Comparison of ENCODE assay signal across 19 mouse cellular contexts in the genomic region with DNA sequence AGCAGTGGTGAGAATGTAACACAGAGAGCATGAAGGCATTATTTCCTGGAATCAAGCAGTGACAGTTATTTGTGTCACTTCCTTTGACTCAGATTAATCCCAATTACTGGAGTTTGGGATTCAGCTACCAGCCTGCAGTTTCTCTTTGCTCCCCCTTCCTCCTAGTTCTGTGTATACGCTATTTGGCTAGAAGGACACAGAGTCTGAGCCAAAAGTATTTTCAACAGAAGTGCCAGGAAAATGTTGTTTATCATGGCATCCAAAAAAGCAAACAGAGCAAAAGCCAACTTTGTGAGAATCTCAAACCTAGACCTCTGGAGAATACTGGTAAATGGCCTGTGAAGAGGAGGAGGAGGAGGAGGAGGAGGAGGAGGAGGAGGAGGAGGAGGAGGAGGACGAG.
"Had no signal": no experiment of that assay in that cellular context is flagged by ENCODE, and none has a peak within 500 bp of the region (broad histone marks: within the 10 kb centered on the region; RNA-seq: fewer than 3 reads in every experiment).

No protein-coding gene starts in this region.

- H3K36me3 ChIP-seq: liver, embryonic 15.5 days; lung, embryonic 15.5 days; midbrain, embryonic 10.5 days; midbrain, embryonic 12.5 days; neural tube, embryonic 13.5 days; neural tube, embryonic 15.5 days; stomach, embryonic 15.5 days had no signal

- DNase-seq: lung, adult 18-20 months; lung, postnatal 14 days; lung, postnatal 36 days; midbrain, embryonic 14.5 days; right cerebral cortex, postnatal 14 days; thymus, adult 2 months; thymus, postnatal 25 days; thymus, postnatal 4 days had no signal

- ATAC-seq: lung, postnatal 0 days; midbrain, embryonic 16.5 days had no signal

- H3K27me3 ChIP-seq: liver, embryonic 15.5 days; lung, embryonic 15.5 days; midbrain, embryonic 12.5 days; neural tube, embryonic 13.5 days; neural tube, embryonic 15.5 days; stomach, embryonic 15.5 days had no signal

- H3K4me2 ChIP-seq: liver, embryonic 15.5 days; lung, embryonic 15.5 days; midbrain, embryonic 12.5 days; neural tube, embryonic 13.5 days; neural tube, embryonic 15.5 days; stomach, embryonic 15.5 days had no signal

- H3K27ac ChIP-seq: liver, embryonic 15.5 days; lung, embryonic 15.5 days; midbrain, embryonic 10.5 days; midbrain, embryonic 12.5 days; neural tube, embryonic 13.5 days; neural tube, embryonic 15.5 days; stomach, embryonic 15.5 days; stomach, postnatal 0 days had no signal

- H3K4me1 ChIP-seq: liver, embryonic 15.5 days; lung, embryonic 15.5 days; midbrain, embryonic 10.5 days; midbrain, embryonic 12.5 days; neural tube, embryonic 13.5 days; neural tube, embryonic 15.5 days; stomach, embryonic 15.5 days had no signal

- H3K4me3 ChIP-seq: liver, embryonic 15.5 days; lung, embryonic 15.5 days; midbrain, embryonic 10.5 days; midbrain, embryonic 12.5 days; myocyte; neural tube, embryonic 13.5 days; neural tube, embryonic 15.5 days; stomach, embryonic 15.5 days had no signal

- H3K9me3 ChIP-seq: liver, embryonic 15.5 days; lung, embryonic 15.5 days; midbrain, embryonic 10.5 days; midbrain, embryonic 12.5 days; neural tube, embryonic 13.5 days; neural tube, embryonic 15.5 days; stomach, embryonic 15.5 days had no signal

- H3K9ac ChIP-seq: liver, embryonic 15.5 days; lung, embryonic 15.5 days; midbrain, embryonic 12.5 days; neural tube, embryonic 13.5 days; neural tube, embryonic 15.5 days; stomach, embryonic 15.5 days had no signal
